Mouse (Mus musculus) megakaryocyte, adult 5-6 weeks (primary cell): ENCODE measurements around the gene Tanc1. TPM values are rescaled to one million over a fixed set of nuclear protein-coding genes. Genes with fewer than 3 reads are reported as not detected.
"Not testable (repeated sequence)": the region's sequence is repeated elsewhere in the genome, so short reads cannot be mapped to it uniquely, and the experiment has no call there.

ENCODE experiments used
- ATAC-seq: 2 replicates; pipeline ENCODE4 v1.8.0; 2016; ENCODE audit warnings: mild to moderate bottlenecking, inconsistent platforms; ENCODE audit not compliant: poor library complexity, severe bottlenecking
- total RNA-seq, 2 experiments: library from RNA; stranded (forward) in 1 of 2; stranded (reverse) in 1 of 2; fragments of 153-499, 151-499 nt in 1 of 2; fragments of 221-1000, 200-1000 nt in 1 of 2; gene quantifications; 2 replicates each; pipeline versions ENCODE4 v1.2.3 to v1.2.4; 2015 to 2017

Gene Tanc1
- total RNA-seq (2015) (1.2 and 1.7 TPM in 2 replicates), total RNA-seq (2017) (1.7 and 5.7 TPM in 2 replicates)

- ATAC-seq = peak; percentile 94
Observed at GRCm38 (mm10) chr2:59611831-59612732, at the start of gene Tanc1. Tanc1 (plus strand) TSS chr2:59612042.

- no peak for ATAC-seq
Observed at GRCm38 (mm10) chr2:59562215-59562614, 49.6 kb upstream of the Tanc1 start.

- no peak for ATAC-seq
Observed at GRCm38 (mm10) chr2:59562696-59563095, 49.1 kb upstream of the Tanc1 start.

GRCm38 (mm10) chr2:59564029-59564611, 47.7 kb upstream of the Tanc1 start:
- not testable (repeated sequence) for ATAC-seq

GRCm38 (mm10) chr2:59564947-59565346, 46.9 kb upstream of the Tanc1 start:
- no peak for ATAC-seq

GRCm38 (mm10) chr2:59580939-59581338, 30.9 kb upstream of the Tanc1 start:
- no peak for ATAC-seq

GRCm38 (mm10) chr2:59583961-59584360, 27.9 kb upstream of the Tanc1 start:
- ATAC-seq = no peak

- ATAC-seq = no peak
Observed at GRCm38 (mm10) chr2:59587387-59588095, 24.3 kb upstream of the Tanc1 start.

GRCm38 (mm10) chr2:59588096-59588405, 23.8 kb upstream of the Tanc1 start:
- no peak for ATAC-seq

- no peak for ATAC-seq
Observed at GRCm38 (mm10) chr2:59593341-59593902, 18.4 kb upstream of the Tanc1 start.

GRCm38 (mm10) chr2:59594095-59594494, 17.7 kb upstream of the Tanc1 start:
- ATAC-seq = no peak

- ATAC-seq = no peak
Observed at GRCm38 (mm10) chr2:59596545-59596944, 15.3 kb upstream of the Tanc1 start.

GRCm38 (mm10) chr2:59598286-59598685, 13.6 kb upstream of the Tanc1 start:
- no peak for ATAC-seq

- ATAC-seq = no peak
Observed at GRCm38 (mm10) chr2:59598894-59599293, 12.9 kb upstream of the Tanc1 start.

- no peak for ATAC-seq
Observed at GRCm38 (mm10) chr2:59599338-59600111, 12.3 kb upstream of the Tanc1 start.

GRCm38 (mm10) chr2:59600123-59600840, 11.6 kb upstream of the Tanc1 start:
- no peak for ATAC-seq

GRCm38 (mm10) chr2:59600980-59601379, 10.9 kb upstream of the Tanc1 start:
- no peak for ATAC-seq

- no peak for ATAC-seq
Observed at GRCm38 (mm10) chr2:59601452-59601851, 10.4 kb upstream of the Tanc1 start.

GRCm38 (mm10) chr2:59608958-59609357, 2.9 kb upstream of the Tanc1 start:
- ATAC-seq = no peak

GRCm38 (mm10) chr2:59611216-59611810, 529 bp upstream of the Tanc1 start:
- no peak for ATAC-seq
